Mouse (Mus musculus): ENCODE measurements at regions not wholly inside any gene's neighbourhood (a gene's known extent, or its start where the extent isn't known, plus 50 kb on each side); places are given as distances from the start of the nearest gene placed in this dataset.

DNA sequence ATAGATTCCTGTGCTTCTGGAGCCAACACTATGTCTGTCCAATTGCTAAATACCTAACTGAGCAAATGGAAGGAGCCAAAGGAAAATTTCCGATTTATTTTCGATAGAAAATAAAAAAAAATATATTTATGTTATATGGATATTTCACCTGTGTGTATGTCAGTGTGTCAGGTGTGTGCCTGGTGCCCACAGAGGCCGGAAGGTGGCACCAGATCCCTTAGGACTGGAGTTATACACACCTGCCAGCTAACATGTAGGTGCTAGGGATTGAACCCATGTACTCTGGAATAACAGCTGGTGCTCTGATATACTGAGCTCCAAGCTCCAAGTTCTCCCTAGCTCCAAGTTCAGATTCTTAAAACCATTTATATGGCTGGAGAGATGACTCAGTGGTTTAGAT lies 79.0 kb downstream of the Mfsd1 start:
- no peak for DNase-seq (ENCODE audit: low read depth)
- no peak for TF ChIP-seq POLR2A (IDR thresholded peaks at IDR 0.05; ENCODE audit: borderline replicate concordance, extremely low read depth, insufficient read depth, insufficient read length, poor library complexity, severe bottlenecking)
- no peak for TF ChIP-seq CTCF (IDR thresholded peaks at IDR 0.05; ENCODE audit: borderline replicate concordance, extremely low read depth, insufficient read depth, insufficient read length)

DNA sequence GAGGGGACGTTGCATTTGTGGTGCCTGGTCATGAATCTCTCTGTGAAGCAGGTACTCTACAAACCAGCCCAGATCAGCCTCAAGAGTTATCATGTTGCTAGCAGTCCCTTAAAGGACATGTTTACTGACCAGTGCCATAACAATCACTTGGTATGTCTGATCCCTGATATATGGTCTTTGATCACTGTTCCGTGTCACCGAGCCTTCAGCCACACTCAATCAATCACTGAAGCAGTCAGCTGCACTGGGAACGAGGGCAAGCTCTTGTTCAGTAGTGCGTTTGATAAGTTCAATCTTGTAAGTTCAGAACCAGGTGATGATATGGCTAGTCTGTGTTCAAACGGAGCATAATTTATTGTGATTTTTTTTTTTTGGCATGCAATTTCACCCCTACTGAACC lies 126.8 kb downstream of the Mfsd1 start:
- TF ChIP-seq POLR2A (IDR thresholded peaks at IDR 0.05; ENCODE audit: borderline replicate concordance, extremely low read depth, insufficient read depth, insufficient read length, poor library complexity, severe bottlenecking) (no peak), CTCF (IDR thresholded peaks at IDR 0.05; ENCODE audit: borderline replicate concordance, extremely low read depth, insufficient read depth, insufficient read length) (no peak)
- DNase-seq (ENCODE audit: low read depth), result no peak

DNA sequence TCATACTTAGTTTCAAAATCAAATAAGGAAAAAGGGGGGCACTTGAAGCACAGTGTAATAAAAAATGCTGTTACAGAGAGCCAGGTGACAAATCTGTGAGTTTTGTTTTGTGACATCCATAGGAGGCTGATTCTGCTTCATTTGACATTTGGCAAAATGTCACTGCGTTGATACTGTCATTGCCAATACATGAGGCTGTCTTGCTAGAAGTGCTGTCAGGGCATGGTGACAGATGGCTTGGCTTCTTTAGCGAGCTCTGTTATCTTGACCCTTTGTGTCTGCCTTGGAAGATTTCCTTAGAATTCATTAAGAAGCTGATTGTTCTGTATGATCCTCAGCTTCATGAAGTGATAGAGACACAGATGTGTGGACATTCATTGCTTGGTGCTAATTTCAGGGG lies 129.2 kb downstream of the Mfsd1 start:
- DNase-seq (ENCODE audit: low read depth), result peak; percentile 49
- TF ChIP-seq CTCF (IDR thresholded peaks at IDR 0.05; ENCODE audit: borderline replicate concordance, extremely low read depth, insufficient read depth, insufficient read length) (no peak), POLR2A (IDR thresholded peaks at IDR 0.05; ENCODE audit: borderline replicate concordance, extremely low read depth, insufficient read depth, insufficient read length, poor library complexity, severe bottlenecking) (no peak)

DNA sequence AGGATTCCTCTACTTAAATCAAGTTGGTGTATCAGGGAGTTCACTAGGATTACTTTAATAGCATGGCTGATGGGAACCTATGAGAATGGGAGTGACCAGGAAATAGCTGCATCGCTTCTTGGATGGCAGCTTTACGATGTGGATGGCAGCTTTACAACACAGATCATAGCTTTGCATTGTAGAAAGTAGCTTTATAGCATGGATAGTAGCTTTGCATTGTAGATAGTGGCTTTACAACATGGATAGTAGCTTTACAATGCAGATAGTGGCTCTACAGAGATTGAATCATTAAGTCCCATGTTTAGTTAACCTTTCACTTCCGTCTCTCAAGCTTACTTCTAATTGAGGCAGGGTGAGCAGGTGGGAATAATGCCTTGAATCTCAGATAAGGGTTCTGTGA lies 149.4 kb downstream of the Mfsd1 start:
- DNase-seq (ENCODE audit: low read depth), result no peak
- no peak for TF ChIP-seq CTCF (IDR thresholded peaks at IDR 0.05; ENCODE audit: borderline replicate concordance, extremely low read depth, insufficient read depth, insufficient read length)
- TF ChIP-seq POLR2A (IDR thresholded peaks at IDR 0.05; ENCODE audit: borderline replicate concordance, extremely low read depth, insufficient read depth, insufficient read length, poor library complexity, severe bottlenecking), result no peak

DNA sequence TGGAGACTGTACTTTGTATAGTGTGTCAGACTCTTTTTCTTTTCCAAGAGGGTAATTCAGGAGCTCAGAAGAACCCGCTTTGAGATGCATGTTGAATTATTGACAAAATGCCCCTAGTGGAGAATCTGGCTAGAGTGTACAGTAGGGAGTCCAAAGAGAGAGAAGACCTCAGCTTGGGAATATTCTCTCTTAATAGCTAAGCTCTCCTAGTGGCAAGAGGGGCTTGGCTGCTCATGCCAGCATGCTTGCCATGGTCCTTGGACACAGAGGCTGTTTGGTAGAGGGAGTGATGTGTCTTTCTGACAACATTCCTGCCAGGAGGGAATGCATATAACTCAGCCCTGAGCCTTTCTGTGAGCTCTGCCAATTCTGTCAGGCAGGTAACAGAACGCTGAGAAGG lies 150.3 kb downstream of the Mfsd1 start:
- TF ChIP-seq POLR2A (IDR thresholded peaks at IDR 0.05; ENCODE audit: borderline replicate concordance, extremely low read depth, insufficient read depth, insufficient read length, poor library complexity, severe bottlenecking) (no peak), CTCF (IDR thresholded peaks at IDR 0.05; ENCODE audit: borderline replicate concordance, extremely low read depth, insufficient read depth, insufficient read length) (no peak)
- peak; percentile 12 for DNase-seq (ENCODE audit: low read depth)

DNA sequence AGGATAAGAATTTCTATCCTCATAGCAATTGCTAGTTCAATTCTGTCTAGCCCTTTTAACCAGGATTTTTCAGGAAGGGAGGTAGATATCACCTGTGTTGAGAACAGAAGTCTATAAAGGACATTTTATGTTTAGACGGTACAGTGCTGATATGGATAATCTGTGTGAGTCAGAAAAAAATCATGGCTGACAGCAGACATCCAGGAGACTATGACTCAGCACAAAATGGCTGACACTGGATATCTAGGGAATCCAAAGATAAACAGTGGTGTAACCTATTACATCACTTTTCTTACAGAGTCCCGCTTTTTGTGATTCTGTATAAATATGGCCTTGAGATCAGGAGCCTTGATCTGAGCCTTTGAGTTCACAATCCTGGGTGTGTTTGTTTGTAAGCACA lies 137.8 kb upstream of the Iqcj start:
- no peak for DNase-seq (ENCODE audit: low read depth)
- TF ChIP-seq CTCF (IDR thresholded peaks at IDR 0.05; ENCODE audit: borderline replicate concordance, extremely low read depth, insufficient read depth, insufficient read length) (no peak), POLR2A (IDR thresholded peaks at IDR 0.05; ENCODE audit: borderline replicate concordance, extremely low read depth, insufficient read depth, insufficient read length, poor library complexity, severe bottlenecking) (no peak)

DNA sequence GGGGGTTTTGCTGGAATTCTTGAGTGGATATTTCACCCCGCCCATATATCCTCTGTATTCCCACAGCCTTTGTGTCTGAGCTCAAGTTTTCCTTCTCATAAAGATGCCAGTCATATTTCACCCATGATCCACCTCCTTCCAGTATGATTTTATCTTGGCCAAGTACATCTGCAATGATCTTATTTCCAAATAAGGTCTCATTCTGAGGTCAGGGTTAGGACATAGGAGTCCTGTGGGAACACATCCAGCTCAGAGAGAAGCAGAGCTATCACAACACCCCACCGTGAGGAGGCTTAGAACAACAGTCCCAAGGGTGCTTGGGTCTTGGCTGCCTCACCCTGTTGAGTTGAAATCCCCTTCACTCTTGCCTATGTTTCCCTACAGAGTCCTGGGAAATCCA lies 123.4 kb upstream of the Iqcj start:
- TF ChIP-seq POLR2A (IDR thresholded peaks at IDR 0.05; ENCODE audit: borderline replicate concordance, extremely low read depth, insufficient read depth, insufficient read length, poor library complexity, severe bottlenecking) (no peak), CTCF (IDR thresholded peaks at IDR 0.05; ENCODE audit: borderline replicate concordance, extremely low read depth, insufficient read depth, insufficient read length) (no peak)

DNA sequence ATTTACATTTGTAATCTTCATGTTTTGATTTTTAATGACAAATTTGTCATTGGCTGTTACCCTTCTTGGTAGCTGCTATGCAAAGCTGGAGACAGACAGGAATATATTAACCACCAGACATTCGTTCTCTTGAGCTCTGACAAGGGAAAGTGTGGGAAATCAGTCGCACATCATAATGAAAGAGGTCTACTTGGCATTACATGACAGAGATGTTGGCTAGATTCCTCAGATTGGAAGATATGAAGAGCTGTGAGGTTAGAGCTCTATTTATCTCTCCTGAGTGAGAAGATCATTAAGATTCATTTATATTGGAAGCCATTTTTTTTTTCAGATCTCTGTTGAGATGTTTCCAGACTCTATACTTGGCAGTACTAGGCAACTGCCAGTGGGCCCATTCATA lies 118.6 kb upstream of the Iqcj start:
- peak; percentile 85 for DNase-seq (ENCODE audit: low read depth)
- TF ChIP-seq CTCF (IDR thresholded peaks at IDR 0.05; ENCODE audit: borderline replicate concordance, extremely low read depth, insufficient read depth, insufficient read length), result no peak
- no peak for TF ChIP-seq POLR2A (IDR thresholded peaks at IDR 0.05; ENCODE audit: borderline replicate concordance, extremely low read depth, insufficient read depth, insufficient read length, poor library complexity, severe bottlenecking)

More for the DNA sequence above, 123.4 kb upstream of the Iqcj start:
- DNase-seq (ENCODE audit: low read depth), result no peak

DNA sequence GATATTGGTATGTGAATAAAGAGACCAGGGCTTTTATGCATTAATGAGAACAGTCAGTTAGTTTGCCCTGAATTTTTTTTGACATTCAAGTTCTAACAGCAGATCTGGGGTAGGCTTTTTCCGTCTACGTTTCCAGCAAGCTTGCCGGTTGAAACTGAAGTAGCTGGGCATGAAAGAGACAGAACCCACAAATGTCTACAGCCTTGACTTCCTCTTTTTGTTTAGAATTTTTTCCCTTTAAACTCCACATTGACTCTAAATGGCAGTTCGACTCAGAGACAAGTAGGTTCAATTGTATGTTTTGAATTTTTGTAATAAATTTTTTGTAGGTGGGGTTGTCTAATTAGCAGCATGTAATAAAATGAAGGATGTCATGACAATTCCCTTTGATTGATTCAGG lies 109.8 kb upstream of the Iqcj start:
- no peak for DNase-seq (ENCODE audit: low read depth)
- no peak for TF ChIP-seq CTCF (IDR thresholded peaks at IDR 0.05; ENCODE audit: borderline replicate concordance, extremely low read depth, insufficient read depth, insufficient read length)
- no peak for TF ChIP-seq POLR2A (IDR thresholded peaks at IDR 0.05; ENCODE audit: borderline replicate concordance, extremely low read depth, insufficient read depth, insufficient read length, poor library complexity, severe bottlenecking)

DNA sequence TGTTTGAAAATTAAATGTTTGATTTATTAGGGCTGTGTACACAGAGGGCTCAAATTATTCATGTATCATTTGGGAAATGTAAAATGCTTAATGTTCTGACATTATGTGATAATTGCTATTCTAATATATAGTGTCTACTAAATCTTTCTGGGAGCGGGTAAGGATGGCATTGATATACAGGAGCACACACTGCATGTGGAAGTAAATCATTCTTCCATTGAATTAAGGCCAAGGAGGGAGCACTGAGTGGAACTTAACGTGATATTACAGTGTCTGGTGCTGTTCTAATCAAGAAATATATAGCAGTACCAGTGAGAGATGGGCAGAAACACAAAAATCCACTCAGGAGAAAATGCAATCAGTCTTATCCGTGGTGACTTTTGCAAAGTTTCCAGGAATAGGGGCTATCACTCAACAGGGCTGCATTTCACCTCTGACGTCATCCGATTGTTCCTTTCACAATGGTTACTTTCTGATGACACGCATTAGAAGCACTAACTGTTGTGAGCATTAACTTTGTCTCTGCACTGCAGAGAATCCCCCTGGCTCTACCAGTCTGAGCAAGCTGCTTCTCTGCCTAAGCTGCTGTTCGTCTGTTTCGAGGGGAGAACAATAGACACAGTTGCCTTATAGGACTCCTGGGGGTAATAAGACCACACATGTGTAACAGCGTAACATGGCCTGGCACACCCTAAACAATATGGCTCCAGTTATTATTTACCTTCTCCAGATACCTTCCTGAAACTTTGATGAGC lies 85.0 kb upstream of the Iqcj start:
- DNase-seq (ENCODE audit: low read depth), result no peak

DNA sequence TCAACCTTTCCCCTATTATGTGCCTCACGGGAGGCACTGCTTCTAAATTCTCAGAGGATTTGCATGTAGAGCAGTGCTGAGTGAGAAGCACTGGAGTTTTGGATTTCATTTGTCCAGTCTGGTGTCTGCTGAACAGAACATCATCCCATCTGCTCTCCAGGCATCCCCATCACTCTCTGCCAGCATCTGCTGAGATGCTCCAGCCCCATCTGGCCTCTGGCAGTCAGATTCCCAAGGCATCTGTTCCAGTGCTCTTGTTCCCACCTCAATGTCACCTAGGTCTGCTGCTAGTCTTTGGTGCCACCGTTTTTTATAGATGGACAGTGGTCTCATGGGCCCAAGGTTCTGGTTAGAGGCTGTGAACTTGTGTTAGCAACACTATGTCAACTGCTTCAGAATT lies 63.9 kb upstream of the Iqcj start:
- TF ChIP-seq CTCF (IDR thresholded peaks at IDR 0.05; ENCODE audit: borderline replicate concordance, extremely low read depth, insufficient read depth, insufficient read length), result no peak
- TF ChIP-seq POLR2A (IDR thresholded peaks at IDR 0.05; ENCODE audit: borderline replicate concordance, extremely low read depth, insufficient read depth, insufficient read length, poor library complexity, severe bottlenecking), result no peak
- DNase-seq (ENCODE audit: low read depth), result no peak

More for the DNA sequence above, 85.0 kb upstream of the Iqcj start:
- no peak for TF ChIP-seq POLR2A (IDR thresholded peaks at IDR 0.05; ENCODE audit: borderline replicate concordance, extremely low read depth, insufficient read depth, insufficient read length, poor library complexity, severe bottlenecking)
- no peak for TF ChIP-seq CTCF (IDR thresholded peaks at IDR 0.05; ENCODE audit: borderline replicate concordance, extremely low read depth, insufficient read depth, insufficient read length)

DNA sequence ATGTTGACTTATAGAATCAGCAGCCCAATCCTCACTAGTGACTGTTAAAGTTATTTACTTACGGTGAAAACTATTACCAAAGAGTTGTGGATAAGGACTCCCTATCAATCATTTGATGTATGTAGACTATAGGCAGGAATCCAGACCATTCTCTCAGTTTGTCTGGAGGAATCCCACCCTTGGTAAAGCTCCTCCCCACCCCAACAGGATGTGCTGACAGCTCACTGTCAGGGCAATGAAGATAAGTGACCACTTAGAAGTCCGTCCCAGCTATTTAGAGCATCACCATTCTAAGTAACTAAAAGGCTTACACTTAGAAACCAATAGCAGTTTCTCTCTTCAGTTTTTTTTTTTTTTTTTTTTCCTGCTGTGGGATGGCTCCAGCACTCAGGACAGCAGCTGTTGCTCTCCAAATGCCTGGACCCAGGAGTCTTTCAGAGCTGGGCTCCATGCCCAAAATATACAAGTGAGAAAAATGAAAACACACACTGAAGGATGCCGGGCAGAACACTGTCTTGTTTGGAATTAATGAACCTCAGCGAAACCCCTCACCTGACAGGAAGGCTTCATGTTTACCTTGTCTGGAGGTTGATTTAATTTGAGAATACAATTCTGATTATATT lies 58.9 kb upstream of the Iqcj start:
- TF ChIP-seq POLR2A (IDR thresholded peaks at IDR 0.05; ENCODE audit: borderline replicate concordance, extremely low read depth, insufficient read depth, insufficient read length, poor library complexity, severe bottlenecking), result no peak
- no peak for TF ChIP-seq CTCF (IDR thresholded peaks at IDR 0.05; ENCODE audit: borderline replicate concordance, extremely low read depth, insufficient read depth, insufficient read length)
- peak; percentile 51 for DNase-seq (ENCODE audit: low read depth)
